Mouse (Mus musculus) kidney, embryonic 16.5 days (tissue): ENCODE measurements around the gene Marcks. TPM values are rescaled to one million over a fixed set of nuclear protein-coding genes. Genes with fewer than 3 reads are reported as not detected.

Experiments
- ATAC-seq: fragments of 200-750 bp; cut with Nextera tagmentation; 2 replicates; pipeline ENCODE4 v1.8.0; 2017; ENCODE audit warnings: moderate TSS enrichment; ENCODE audit not compliant: low FRiP score, low TSS enrichment
- H3K27ac ChIP-seq: fragments of 300-500 bp; sonication (generic); 2 replicates; pipeline ENCODE4 v1.5.1; 2014; ENCODE audit warnings: low read length
- H3K27me3 ChIP-seq: fragments of 300-500 bp; sonication (generic); 2 replicates; pipeline ENCODE4 v1.6.1; 2014; ENCODE audit warnings: low read length, control low read depth, mixed read lengths; ENCODE audit not compliant: insufficient read depth
- H3K36me3 ChIP-seq: fragments of 300-500 bp; sonication (generic); 2 replicates; pipeline ENCODE4 v1.6.1; 2014; ENCODE audit warnings: low read length, control low read depth, mixed read lengths; ENCODE audit not compliant: insufficient read depth
- H3K4me1 ChIP-seq: fragments of 300-500 bp; sonication (generic); 2 replicates; pipeline ENCODE4 v1.6.1; 2014; ENCODE audit warnings: low read length, control low read depth, mixed read lengths; ENCODE audit not compliant: insufficient read depth
- H3K4me2 ChIP-seq: fragments of 300-500 bp; sonication (generic); replicated peaks from 2 replicates; pipeline ENCODE4 v1.6.1; 2014; ENCODE audit warnings: low read depth, low read length
- H3K4me3 ChIP-seq: fragments of 300-500 bp; sonication (generic); 2 replicates; pipeline ENCODE4 v1.5.1; 2014; ENCODE audit warnings: mild to moderate bottlenecking, low read length
- H3K9ac ChIP-seq: fragments of 300-500 bp; sonication (generic); replicated peaks from 2 replicates; pipeline ENCODE4 v1.6.1; 2014; ENCODE audit warnings: low read length
- H3K9me3 ChIP-seq: fragments of 300-500 bp; sonication (generic); 2 replicates; pipeline ENCODE4 v1.6.1; 2016; ENCODE audit warnings: low read length, control low read depth
- WGBS: fragments of 180-500 bp; shearing (Covaris S2); extraction: QIAGEN DNeasy Blood & Tissue Kit; methylation state at CpG from one replicate; pipeline ENCODE4 v1.1.7; 2014; 5-methylcytosine and 5-hydroxymethylcytosine counted together
- polyA plus RNA-seq: library from polyadenylated mRNA; unstranded; fragments of >200 nt; fragmentation: Nextera tagmentation; extraction: Ambion mirVana; gene quantifications from 2 replicates; pipeline ENCODE4 v1.2.1, GENCODE M21; 2015

The Marcks gene
- polyA plus RNA-seq, 1 experiment from 2014 or later: 71.6 TPM

- Histone ChIP-seq H3K4me3 (no peak overlapping the region), H3K9ac (no peak overlapping the region), H3K9me3 (no peaks in the 10 kb centered on the region), H3K27ac (no peak overlapping the region), H3K4me2 (no peak overlapping the region), H3K27me3 (no peaks in the 10 kb centered on the region), H3K4me1 (no peaks in the 10 kb centered on the region), H3K36me3 (no peaks in the 10 kb centered on the region)
- WGBS: 86% methylated on average over 7 of the region's 7 CpGs
- ATAC-seq: no peak
These were observed 13.0 kb upstream of the Marcks start for GRCm38 (mm10) chr10:37151539-37152271.

GRCm38 (mm10) chr10:37148016-37148415, 9.3 kb upstream of the Marcks start:
- 71% methylated on average over 3 of the region's 3 CpGs for WGBS

GRCm38 (mm10) chr10:37145456-37145855, 6.7 kb upstream of the Marcks start:
- 92% methylated on average over 1 of the region's 1 CpGs for WGBS
- no peak overlapping the region for H3K27ac ChIP-seq
- H3K9ac ChIP-seq: no peak overlapping the region
- no peaks in the 10 kb centered on the region for H3K36me3 ChIP-seq
- no peaks in the 10 kb centered on the region for H3K9me3 ChIP-seq
- H3K4me1 ChIP-seq: peaks cover 4% of the 10 kb centered on the region
- ATAC-seq: no peak
- no peak overlapping the region for H3K4me2 ChIP-seq
- H3K4me3 ChIP-seq: no peak overlapping the region
- H3K27me3 ChIP-seq: no peaks in the 10 kb centered on the region

More at GRCm38 (mm10) chr10:37148016-37148415, 9.3 kb upstream of the Marcks start:
- Histone ChIP-seq H3K4me1 (no peaks in the 10 kb centered on the region), H3K4me3 (no peak overlapping the region), H3K27me3 (no peaks in the 10 kb centered on the region), H3K9ac (no peak overlapping the region), H3K27ac (no peak overlapping the region), H3K36me3 (no peaks in the 10 kb centered on the region), H3K9me3 (no peaks in the 10 kb centered on the region), H3K4me2 (no peak overlapping the region)
- ATAC-seq: no peak

GRCm38 (mm10) chr10:37141621-37142020, 2.9 kb upstream of the Marcks start:
- 70% methylated on average over 4 of the region's 4 CpGs for WGBS
- H3K27me3 ChIP-seq: no peaks in the 10 kb centered on the region
- H3K4me1 ChIP-seq: peaks cover 4% of the 10 kb centered on the region
- no peaks in the 10 kb centered on the region for H3K36me3 ChIP-seq
- peak overlapping the region; percentile 90 for H3K4me3 ChIP-seq
- H3K9me3 ChIP-seq: no peaks in the 10 kb centered on the region
- H3K27ac ChIP-seq: peak overlapping the region; percentile 98
- ATAC-seq: no peak
- peak overlapping the region; percentile 73 for H3K4me2 ChIP-seq
- H3K9ac ChIP-seq: peak overlapping the region; percentile 48

GRCm38 (mm10) chr10:37140736-37141451, 2.2 kb upstream of the Marcks start:
- H3K27me3 ChIP-seq: no peaks in the 10 kb centered on the region
- peak overlapping the region; percentile 90 for H3K4me3 ChIP-seq
- H3K27ac ChIP-seq: peak overlapping the region; percentile 98
- peaks cover 4% of the 10 kb centered on the region for H3K4me1 ChIP-seq
- H3K9me3 ChIP-seq: no peaks in the 10 kb centered on the region
- H3K4me2 ChIP-seq: peak overlapping the region; percentile 73
- H3K9ac ChIP-seq: peak overlapping the region; percentile 100
- WGBS: under 1% methylated on average over 41 of the region's 47 CpGs
- ATAC-seq: peak; percentile 88
- H3K36me3 ChIP-seq: no peaks in the 10 kb centered on the region

GRCm38 (mm10) chr10:37140166-37140735, 1.5 kb upstream of the Marcks start:
- Histone ChIP-seq H3K36me3 (no peaks in the 10 kb centered on the region), H3K4me3 (peak overlapping the region; percentile 90), H3K27ac (peak overlapping the region; percentile 98), H3K4me1 (peaks cover 4% of the 10 kb centered on the region), H3K9ac (peak overlapping the region; percentile 100), H3K9me3 (no peaks in the 10 kb centered on the region), H3K4me2 (peak overlapping the region; percentile 73), H3K27me3 (no peaks in the 10 kb centered on the region)
- no peak for ATAC-seq
- under 1% methylated on average over 24 of the region's 24 CpGs for WGBS

- peak overlapping the region; percentile 100 for H3K9ac ChIP-seq
- peak overlapping the region; percentile 73 for H3K4me2 ChIP-seq
- H3K4me3 ChIP-seq: peak overlapping the region; percentile 90
- no peaks in the 10 kb centered on the region for H3K9me3 ChIP-seq
- H3K27me3 ChIP-seq: no peaks in the 10 kb centered on the region
- ATAC-seq: no peak
- under 1% methylated on average over 26 of the region's 26 CpGs for WGBS
- peaks cover 9% of the 10 kb centered on the region for H3K4me1 ChIP-seq
- H3K27ac ChIP-seq: peak overlapping the region; percentile 98
- H3K36me3 ChIP-seq: peaks cover 4% of the 10 kb centered on the region; the same call in 1 of the 2 replicates
These were observed 884 bp upstream of the Marcks start for GRCm38 (mm10) chr10:37139443-37140165.

GRCm38 (mm10) chr10:37138311-37138731, 399 bp downstream of the Marcks start:
- H3K9me3 ChIP-seq: no peaks in the 10 kb centered on the region
- H3K27ac ChIP-seq: peak overlapping the region; percentile 98
- H3K9ac ChIP-seq: peak overlapping the region; percentile 100
- H3K4me2 ChIP-seq: peak overlapping the region; percentile 73
- H3K36me3 ChIP-seq: peaks cover 12% of the 10 kb centered on the region; the same call in 1 of the 2 replicates
- peaks cover 10% of the 10 kb centered on the region for H3K4me1 ChIP-seq
- WGBS: 0% methylated on average over 26 of the region's 26 CpGs
- no peak for ATAC-seq
- H3K4me3 ChIP-seq: peak overlapping the region; percentile 90
- H3K27me3 ChIP-seq: no peaks in the 10 kb centered on the region

GRCm38 (mm10) chr10:37137531-37138310, 999 bp downstream of the Marcks start:
- peaks cover 14% of the 10 kb centered on the region; the same call in 1 of the 2 replicates for H3K36me3 ChIP-seq
- H3K4me2 ChIP-seq: peak overlapping the region; percentile 73
- H3K4me1 ChIP-seq: peaks cover 10% of the 10 kb centered on the region
- peak overlapping the region; percentile 98 for H3K27ac ChIP-seq
- H3K27me3 ChIP-seq: no peaks in the 10 kb centered on the region
- WGBS: 0% methylated on average over 24 of the region's 24 CpGs
- H3K9ac ChIP-seq: peak overlapping the region; percentile 100
- ATAC-seq: peak; percentile 18
- H3K4me3 ChIP-seq: peak overlapping the region; percentile 90
- no peaks in the 10 kb centered on the region for H3K9me3 ChIP-seq
